In the genomic region with DNA sequence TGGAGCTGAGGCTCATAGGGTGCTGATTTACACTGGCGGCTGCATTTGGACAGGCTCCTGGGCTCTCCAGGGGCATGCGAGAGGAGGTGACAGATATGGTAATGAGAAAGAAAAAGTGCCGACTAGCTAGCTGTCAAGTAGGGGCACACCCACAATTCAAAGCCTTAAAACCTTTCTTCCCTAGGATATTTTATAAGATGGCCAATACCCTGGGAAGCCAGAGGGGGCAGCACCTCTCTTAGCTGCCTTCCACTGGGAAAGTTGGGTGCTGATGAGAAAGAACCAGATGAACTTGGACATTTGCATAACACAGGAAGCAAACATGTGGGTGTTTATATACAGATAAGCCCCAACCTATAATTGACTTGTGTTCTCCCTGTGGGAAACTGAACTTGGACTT, we compare ENCODE assay signal across 11 mouse cellular contexts. TPM values are rescaled to one million over a fixed set of nuclear protein-coding genes. Genes with fewer than 3 reads are reported as not detected.
DNase-seq lines count a peak whose midpoint lies in the region; ATAC-seq and TF ChIP-seq lines count a peak whose summit lies in the region.
"Had no signal": no experiment of that assay in that cellular context is flagged by ENCODE, and none has a peak within 500 bp of the region (broad histone marks: within the 10 kb centered on the region; RNA-seq: fewer than 3 reads in every experiment).

No protein-coding gene starts in this region.

- ATAC-seq in inflammation-experienced regulatory T-cells, adult 6 months = no peak

- peak in 1 of 2 experiments; percentile 14 for DNase-seq in cerebellum, adult 2 months
- DNase-seq in cerebellum, adult 11-12 months = no peak
- no peak for DNase-seq in left cerebral cortex, adult 2 months (ENCODE audit: extremely low spot score in 1 of 2, low spot score in 2 of 2)
- DNase-seq in left cerebral cortex, adult 8-10 months (ENCODE audit: low spot score in 2 of 2) = no peak
- DNase-seq in right cerebral cortex, adult 18-20 months = no peak

- H3K9me3 ChIP-seq in E14TG2a.4 (ENCODE audit: low read length) = no peaks in the 10 kb centered on the region
- H3K9me3 ChIP-seq: neural tube, embryonic 12.5 days had no signal

- 0 out of 2 replicates have a peak, but pooled peaks cover 4% of the 10 kb centered on the region for H3K4me1 ChIP-seq in cerebellum, adult 2 months (ENCODE audit: control insufficient read depth, insufficient read depth, low read length)
- H3K4me1 ChIP-seq in E14TG2a.4 (replicated peaks; ENCODE audit: low read depth, low read length) = peaks cover 21% of the 10 kb centered on the region
- H3K4me1 ChIP-seq in embryonic fibroblast, embryonic 13.5 days (ENCODE audit: control insufficient read depth, insufficient read depth, low read length) = no peaks in the 10 kb centered on the region
- H3K4me1 ChIP-seq: neural tube, embryonic 12.5 days had no signal

- peak; percentile 30; the same call in 1 of the 2 replicates for TF ChIP-seq CTCF in cerebellum, adult 2 months (IDR thresholded peaks at IDR 0.05; ENCODE audit: borderline replicate concordance, insufficient read depth, low read depth, low read length)
- TF ChIP-seq CTCF in left cerebral cortex, adult 2 months (IDR thresholded peaks at IDR 0.05) = peak; percentile 61
- peak; percentile 87 for TF ChIP-seq CTCF in E14TG2a.4 (conservative IDR thresholded peaks at IDR 0.05; ENCODE audit: low read length)
- 0 out of 2 replicates have a peak, but pooled peaks have one; percentile 13 for TF ChIP-seq CTCF in embryonic fibroblast, embryonic 13.5 days (IDR thresholded peaks at IDR 0.05; ENCODE audit: borderline replicate concordance, insufficient read depth, low read length)

- intact Hi-C loops in left cerebral cortex, adult 2 months (cut with DNase I) = no loop called here

- no peak for TF ChIP-seq POLR2A in cerebellum, adult 2 months (IDR thresholded peaks at IDR 0.05; ENCODE audit: borderline replicate concordance, insufficient read depth, low read length)
- TF ChIP-seq POLR2A in embryonic fibroblast, embryonic 13.5 days (IDR thresholded peaks at IDR 0.05; ENCODE audit: low read depth, low read length) = no peak

- H3K4me3 ChIP-seq in cerebellum, adult 2 months (replicated peaks; ENCODE audit: insufficient read depth, low read depth, low read length) = no peak overlapping the region
- H3K4me3 ChIP-seq in left cerebral cortex, adult 2 months = no peak overlapping the region
- H3K4me3 ChIP-seq in E14TG2a.4 (replicated peaks; ENCODE audit: low read length) = no peak overlapping the region
- no peak overlapping the region for H3K4me3 ChIP-seq in embryonic fibroblast, embryonic 13.5 days (ENCODE audit: insufficient read depth, low read length)
- H3K4me3 ChIP-seq: neural tube, embryonic 12.5 days had no signal

- H3K36me3 ChIP-seq in E14TG2a.4 (ENCODE audit: insufficient read depth, low read length) = no peaks in the 10 kb centered on the region
- H3K36me3 ChIP-seq: neural tube, embryonic 12.5 days had no signal

- H3K27me3 ChIP-seq in cerebellum, adult 2 months (ENCODE audit: control insufficient read depth, insufficient read depth, low read length) = no peaks in the 10 kb centered on the region
- H3K27me3 ChIP-seq in E14TG2a.4 (ENCODE audit: insufficient read depth, low read length) = peaks cover 13% of the 10 kb centered on the region
- H3K27me3 ChIP-seq: neural tube, embryonic 12.5 days had no signal

- WGBS in cerebellum, adult 2 months = 12% methylated on average over 3 of the region's 3 CpGs

- H3K27ac ChIP-seq in cerebellum, adult 2 months (ENCODE audit: insufficient read depth, low read length) = no peak overlapping the region
- H3K27ac ChIP-seq in left cerebral cortex, adult 2 months = peak overlapping the region; percentile 16; the same call in 1 of the 2 replicates
- H3K27ac ChIP-seq in embryonic fibroblast, embryonic 13.5 days (ENCODE audit: insufficient read depth, low read length) = no peak overlapping the region
- H3K27ac ChIP-seq: neural tube, embryonic 12.5 days had no signal

RNA-seq across cellular contexts. Expression of gene Krt28, which starts 5.5 kb away (rescaled TPM):
- 2.5 and 2.6 TPM in 2 replicates for polyA plus RNA-seq in cerebellum, adult 2 months (2012; rRNA removed)
- not detected for total RNA-seq in left cerebral cortex, adult 2 months (2021)
- total RNA-seq in left cerebral cortex, adult 8-10 months (2022) = under 1 TPM in 1 of 4 experiments, not detected in 3; 0.21 TPM
- polyA plus RNA-seq in embryonic fibroblast, embryonic 13.5 days (2011; ENCODE audit: insufficient read length, low read depth, missing spikeins) = not detected in 2 replicates
- not detected for polyA plus RNA-seq in inflammation-experienced regulatory T-cells, adult 6 months (2017; shearing (Covaris generic))
- total RNA-seq: heart, postnatal 14 days; left cerebral cortex, postnatal 36 days had no signal

RNA-seq across cellular contexts. Expression of gene Krt27, which starts 18.3 kb away (rescaled TPM):
- polyA plus RNA-seq in cerebellum, adult 2 months (2012; rRNA removed) = not detected in 2 replicates
- not detected for total RNA-seq in left cerebral cortex, adult 2 months (2021)
- total RNA-seq in left cerebral cortex, adult 8-10 months (2022) = not detected
- polyA plus RNA-seq in embryonic fibroblast, embryonic 13.5 days (2011; ENCODE audit: insufficient read length, low read depth, missing spikeins) = not detected in 2 replicates
- polyA plus RNA-seq in inflammation-experienced regulatory T-cells, adult 6 months (2017; shearing (Covaris generic)) = not detected
- total RNA-seq: heart, postnatal 14 days; left cerebral cortex, postnatal 36 days had no signal
- polyA plus RNA-seq: neural tube, embryonic 12.5 days had no signal

RNA-seq across cellular contexts. Expression of gene Krt10, which starts 19.9 kb away (rescaled TPM):
- 11.9 and 12.6 TPM in 2 replicates for polyA plus RNA-seq in cerebellum, adult 2 months (2012; rRNA removed)
- 10 to 100 TPM in 1 of 2 experiments, 1 to 10 TPM in 1; 9.6 to 10.1 TPM for total RNA-seq in left cerebral cortex, adult 2 months (2021)
- 10 to 100 TPM; 11.4 to 13.8 (median 12.0) TPM for total RNA-seq in left cerebral cortex, adult 8-10 months (2022)
- polyA plus RNA-seq in embryonic fibroblast, embryonic 13.5 days (2011; ENCODE audit: insufficient read length, low read depth, missing spikeins) = 4.0 and 4.5 TPM in 2 replicates
- 10 to 100 TPM in 1 of 3 experiments, 1 to 10 TPM in 2; 4.5 to 13.5 (median 7.3) TPM for polyA plus RNA-seq in inflammation-experienced regulatory T-cells, adult 6 months (2017; shearing (Covaris generic))

RNA-seq across cellular contexts. Expression of gene Krt26, which starts 31.5 kb away (rescaled TPM):
- polyA plus RNA-seq in cerebellum, adult 2 months (2012; rRNA removed) = 0.14 and 0.15 TPM in 2 replicates
- not detected for total RNA-seq in left cerebral cortex, adult 2 months (2021)
- under 1 TPM in 1 of 4 experiments, not detected in 3; 0.14 TPM for total RNA-seq in left cerebral cortex, adult 8-10 months (2022)
- polyA plus RNA-seq in embryonic fibroblast, embryonic 13.5 days (2011; ENCODE audit: insufficient read length, low read depth, missing spikeins) = not detected in 2 replicates
- not detected for polyA plus RNA-seq in inflammation-experienced regulatory T-cells, adult 6 months (2017; shearing (Covaris generic))
- total RNA-seq: heart, postnatal 14 days; left cerebral cortex, postnatal 36 days had no signal

RNA-seq across cellular contexts. Expression of gene Krt25, which starts 46.5 kb away (rescaled TPM):
- polyA plus RNA-seq in cerebellum, adult 2 months (2012; rRNA removed) = 7.0 and 7.2 TPM in 2 replicates
- total RNA-seq in left cerebral cortex, adult 2 months (2021) = not detected
- not detected for total RNA-seq in left cerebral cortex, adult 8-10 months (2022)
- not detected in 2 replicates for polyA plus RNA-seq in embryonic fibroblast, embryonic 13.5 days (2011; ENCODE audit: insufficient read length, low read depth, missing spikeins)
- not detected for polyA plus RNA-seq in inflammation-experienced regulatory T-cells, adult 6 months (2017; shearing (Covaris generic))
- total RNA-seq: heart, postnatal 14 days; left cerebral cortex, postnatal 36 days had no signal

Comparison
In these comparisons a context has a peak if more than half of its experiments do, and no peak if none do; other contexts are left out.
1. CTCF ChIP-seq: peak in every context shown above with its lines; median percentile 87 in E14TG2a.4; 61 in left cerebral cortex, adult 2 months; 30 in cerebellum, adult 2 months; 13 in embryonic fibroblast, embryonic 13.5 days.